Mouse (Mus musculus) embryo, embryonic 10 days (tissue): ENCODE measurements at regions not wholly inside any gene's neighbourhood (a gene's known extent, or its start where the extent isn't known, plus 50 kb on each side); places are given as distances from the start of the nearest gene placed in this dataset.
A peak's percentile ranks its signal among the peaks of the same experiment; 100 is the strongest.

Source experiments
- DNase-seq: peaks from one replicate; pipeline ENCODE4 v3.0.0-alpha.2; 2015; ENCODE audit warnings: low spot score

GRCm38 (mm10) chr1:17838408-17839022, 307.2 kb downstream of the Crisp4 start:
- DNase-seq = peak; percentile 35

DNA sequence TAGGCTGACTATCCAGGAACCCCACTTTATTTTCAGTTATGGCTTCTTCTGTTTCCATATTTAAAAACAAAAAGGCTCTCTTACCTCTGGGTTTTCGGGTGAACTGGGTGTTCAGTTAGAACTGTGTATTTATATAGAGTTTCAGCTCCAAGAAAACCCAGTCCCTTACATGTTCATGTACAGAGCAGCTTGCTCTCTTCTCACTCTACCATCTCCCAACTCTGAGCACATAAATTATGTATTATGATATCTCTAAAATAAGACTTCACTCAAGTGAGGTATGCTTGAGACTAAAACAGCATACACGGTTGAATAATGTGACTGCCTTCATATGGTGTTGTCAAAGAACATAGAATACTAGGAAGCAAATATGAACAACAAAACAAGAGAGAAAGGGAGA, 319.8 kb downstream of the Crisp4 start:
- DNase-seq = no peak
